Mouse (Mus musculus): ENCODE measurements around the gene Dusp7. TPM values are rescaled to one million over a fixed set of nuclear protein-coding genes. Genes with fewer than 3 reads are reported as not detected.

Gene Dusp7
- polyA plus RNA-seq (2012; rRNA removed; ENCODE audit: low replicate concordance), result 46.7 and 83.4 TPM in 2 replicates

DNA sequence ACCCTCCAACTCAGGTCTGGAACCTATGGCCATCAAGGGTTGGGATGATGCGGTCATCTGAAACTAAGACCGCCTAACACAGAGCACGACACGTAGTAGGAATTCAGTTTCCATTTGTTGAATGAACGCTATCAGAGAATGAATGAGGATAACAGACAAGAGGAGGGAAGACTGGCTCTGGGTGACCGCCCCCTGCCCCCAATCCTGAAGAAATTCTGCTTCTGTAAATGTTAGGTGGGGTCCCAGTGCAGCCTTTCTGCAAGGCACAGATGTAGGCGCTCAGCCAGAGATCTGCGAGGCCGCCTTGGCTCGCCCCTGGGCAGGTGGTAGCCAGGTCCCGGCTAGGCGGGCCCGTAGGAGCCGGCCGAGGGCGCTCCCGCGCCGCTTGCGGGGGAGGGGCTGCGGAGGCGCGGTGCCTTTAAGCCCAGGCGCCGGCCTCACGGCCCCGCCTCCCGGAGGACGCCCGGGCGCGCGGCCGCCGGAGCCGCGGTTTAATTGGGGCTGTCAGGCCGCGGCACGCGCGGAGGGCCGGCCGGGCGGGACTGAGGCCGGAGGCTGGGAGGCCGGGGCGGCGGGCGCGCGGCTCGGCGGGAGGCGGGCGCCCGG lies at the start of gene Dusp7:
Gene Dusp7 (plus strand): TSS at position 521 of the 606 bp plus-strand sequence.

Other genes with a start within 250 kb of the Dusp7 start
- gene Glyctk, start 210.5 kb upstream of the Dusp7 start, polyA plus RNA-seq (2012; rRNA removed; ENCODE audit: low replicate concordance), result 2.6 and 5.0 TPM in 2 replicates
- 41.0 and 112 TPM in 2 replicates for gene Wdr82, start 197.7 kb upstream of the Dusp7 start, polyA plus RNA-seq (2012; rRNA removed; ENCODE audit: low replicate concordance)
- gene Ppm1m, start 168.9 kb upstream of the Dusp7 start, polyA plus RNA-seq (2012; rRNA removed; ENCODE audit: low replicate concordance), result 112 and 174 TPM in 2 replicates
- 53.9 and 73.1 TPM in 2 replicates for gene Twf2, start 165.5 kb upstream of the Dusp7 start, polyA plus RNA-seq (2012; rRNA removed; ENCODE audit: low replicate concordance)
- gene Tlr9, start 146.0 kb upstream of the Dusp7 start, polyA plus RNA-seq (2012; rRNA removed; ENCODE audit: low replicate concordance), result 4.1 and 10.6 TPM in 2 replicates
- 185 and 273 TPM in 2 replicates for gene Alas1, start 120.0 kb upstream of the Dusp7 start, polyA plus RNA-seq (2012; rRNA removed; ENCODE audit: low replicate concordance)
- 8.3 and 11.1 TPM in 2 replicates for gene Poc1a, start 87.6 kb upstream of the Dusp7 start, polyA plus RNA-seq (2012; rRNA removed; ENCODE audit: low replicate concordance)
- 462 and 751 TPM in 2 replicates for gene Rpl29, start 60.8 kb downstream of the Dusp7 start, polyA plus RNA-seq (2012; rRNA removed; ENCODE audit: low replicate concordance)
- 11.5 and 16.5 TPM in 2 replicates for gene Acy1, start 69.7 kb downstream of the Dusp7 start, polyA plus RNA-seq (2012; rRNA removed; ENCODE audit: low replicate concordance)
- gene Abhd14b, start 78.8 kb downstream of the Dusp7 start, polyA plus RNA-seq (2012; rRNA removed; ENCODE audit: low replicate concordance), result 80.4 and 111 TPM in 2 replicates
- gene Abhd14a, start 79.0 kb downstream of the Dusp7 start, polyA plus RNA-seq (2012; rRNA removed; ENCODE audit: low replicate concordance), result 53.8 and 72.6 TPM in 2 replicates
- 78.7 and 126 TPM in 2 replicates for gene Pcbp4, start 84.7 kb downstream of the Dusp7 start, polyA plus RNA-seq (2012; rRNA removed; ENCODE audit: low replicate concordance)
- 0.40 TPM in 1 of 2 replicates, not detected in the other for gene Gpr62, start 97.3 kb downstream of the Dusp7 start, polyA plus RNA-seq (2012; rRNA removed; ENCODE audit: low replicate concordance)
- gene Rrp9, start 107.3 kb downstream of the Dusp7 start, polyA plus RNA-seq (2012; rRNA removed; ENCODE audit: low replicate concordance), result 22.3 and 41.2 TPM in 2 replicates
- 91.3 and 199 TPM in 2 replicates for gene Parp3, start 108.3 kb downstream of the Dusp7 start, polyA plus RNA-seq (2012; rRNA removed; ENCODE audit: low replicate concordance)
- not detected in 2 replicates for gene Iqcf1, start 131.3 kb downstream of the Dusp7 start, polyA plus RNA-seq (2012; rRNA removed; ENCODE audit: low replicate concordance)
- not detected in 2 replicates for gene Iqcf5, start 145.9 kb downstream of the Dusp7 start, polyA plus RNA-seq (2012; rRNA removed; ENCODE audit: low replicate concordance)
- not detected in 2 replicates for gene Iqcf3, start 193.0 kb downstream of the Dusp7 start, polyA plus RNA-seq (2012; rRNA removed; ENCODE audit: low replicate concordance)
- gene Iqcf4, start 202.4 kb downstream of the Dusp7 start, polyA plus RNA-seq (2012; rRNA removed; ENCODE audit: low replicate concordance), result not detected in 2 replicates